Mouse (Mus musculus) spleen, adult 2 months (tissue): ENCODE measurements around the gene Gm29776.

ENCODE experiments used
- CTCF ChIP-seq: fragments of 200-500 bp; IDR thresholded peaks from 2 replicates; pipeline ENCODE4 v1.5.1; 2011; ENCODE audit warnings: mild to moderate bottlenecking, inconsistent platforms; ENCODE audit not compliant: insufficient read depth, insufficient read length, insufficient replicate concordance; ENCODE audit errors: extremely low read depth
- POLR2A ChIP-seq: fragments of 200-500 bp; IDR thresholded peaks from 2 replicates; pipeline ENCODE4 v1.6.1; 2011; ENCODE audit warnings: low read depth, low read length, inconsistent platforms

- TF ChIP-seq CTCF (no peak), POLR2A (no peak)
Measured at GRCm38 (mm10) chr14:54643011-54643410, 55.6 kb downstream of the Gm29776 start.
